Mouse (Mus musculus) heart, postnatal 0 days (tissue): ENCODE data around the gene Rnf223. TPM values are rescaled to one million over a fixed set of nuclear protein-coding genes. Genes with fewer than 3 reads are reported as not detected.

Experiments used
- ATAC-seq: fragments of 200-750 bp; cut with Nextera tagmentation; 2 replicates; pipeline ENCODE4 v1.8.0; 2017; ENCODE audit warnings: low read depth, moderate number of reproducible peaks, moderate library complexity; ENCODE audit not compliant: insufficient read depth
- DNase-seq: peaks from one replicate; pipeline ENCODE4 v3.0.0-alpha.2; 2016; ENCODE audit warnings: low spot score
- H3K27ac ChIP-seq: fragments of 300-500 bp; sonication (generic); 2 replicates; pipeline ENCODE4 v1.5.1; 2014; ENCODE audit warnings: low read depth, mild to moderate bottlenecking
- H3K27me3 ChIP-seq: fragments of 300-500 bp; sonication (generic); 2 replicates; pipeline ENCODE4 v1.6.1; 2014; ENCODE audit warnings: low read length, mixed read lengths; ENCODE audit not compliant: control insufficient read depth, insufficient read depth
- H3K36me3 ChIP-seq: fragments of 300-500 bp; sonication (generic); replicated peaks from 2 replicates; pipeline ENCODE4 v1.6.1; 2014; ENCODE audit warnings: low read length, mixed read lengths; ENCODE audit not compliant: control insufficient read depth, insufficient read depth
- H3K4me1 ChIP-seq: fragments of 300-500 bp; sonication (generic); 2 replicates; pipeline ENCODE4 v1.6.1; 2014; ENCODE audit warnings: antibody characterized with exemption; ENCODE audit not compliant: control insufficient read depth, insufficient read depth
- H3K4me2 ChIP-seq: fragments of 300-500 bp; sonication (generic); 2 replicates; pipeline ENCODE4 v1.6.1; 2014; ENCODE audit warnings: low read depth, mild to moderate bottlenecking, low read length, moderate library complexity
- H3K4me3 ChIP-seq: fragments of 300-500 bp; sonication (generic); 2 replicates; pipeline ENCODE4 v1.5.1; 2014; ENCODE audit warnings: low read depth, low read length
- H3K9ac ChIP-seq: fragments of 300-500 bp; sonication (generic); replicated peaks from 2 replicates; pipeline ENCODE4 v1.6.1; 2014; ENCODE audit warnings: low read depth, low read length, mixed read lengths
- H3K9me3 ChIP-seq: fragments of 300-500 bp; sonication (generic); replicated peaks from 2 replicates; pipeline ENCODE4 v1.6.1; 2016; ENCODE audit warnings: low read length; ENCODE audit not compliant: control insufficient read depth
- CTCF ChIP-seq: IDR thresholded peaks from 2 replicates; pipeline ENCODE4 v1.5.1; 2016; ENCODE audit warnings: antibody characterized with exemption, control low read depth, low read depth
- EP300 ChIP-seq: IDR thresholded peaks from 2 replicates; pipeline ENCODE4 v1.6.1; 2016; ENCODE audit warnings: antibody characterized with exemption, low read depth
- WGBS: fragments of 180-500 bp; shearing (Covaris S2); extraction: QIAGEN DNeasy Blood & Tissue Kit; methylation state at CpG from one replicate; pipeline ENCODE4 v1.1.7; 2014; 5-methylcytosine and 5-hydroxymethylcytosine counted together
- polyA plus RNA-seq: library from polyadenylated mRNA; unstranded; fragments of >200 nt; fragmentation: Nextera tagmentation; extraction: Ambion mirVana; gene quantifications from 2 replicates; pipeline ENCODE4 v1.2.1, GENCODE M21; 2015
- total RNA-seq: library from RNA; depleted of rRNA; stranded (reverse); fragments of >200 nt; gene quantifications from 2 replicates; pipeline ENCODE4 v1.2.3, GENCODE M21; 2014; ENCODE audit warnings: low replicate concordance

Gene Rnf223
- total and polyA plus RNA-seq, 2 experiments from 2014 or later = not detected

GRCm38 (mm10) chr4:156097770-156098366, 32.4 kb upstream of the Rnf223 start:
- Histone ChIP-seq H3K9me3 (no peaks in the 10 kb centered on the region), H3K36me3 (no peaks in the 10 kb centered on the region), H3K27me3 (no peaks in the 10 kb centered on the region), H3K9ac (no peak overlapping the region), H3K4me1 (no peaks in the 10 kb centered on the region), H3K4me3 (no peak overlapping the region), H3K27ac (no peak overlapping the region), H3K4me2 (no peak overlapping the region)
- DNase-seq (no peak), ATAC-seq (0 out of 2 replicates have a peak, but pooled peaks have one; percentile 17)
- TF ChIP-seq EP300 = no peak
- no peak for TF ChIP-seq CTCF
- 55% methylated on average over 9 of the region's 9 CpGs for WGBS

GRCm38 (mm10) chr4:156099427-156099826, 30.9 kb upstream of the Rnf223 start:
- 72% methylated on average over 6 of the region's 6 CpGs for WGBS
- no peak overlapping the region for H3K9ac ChIP-seq

GRCm38 (mm10) chr4:156100501-156100900, 29.8 kb upstream of the Rnf223 start:
- Histone ChIP-seq H3K27ac (no peak overlapping the region), H3K4me2 (no peak overlapping the region), H3K4me3 (no peak overlapping the region), H3K9me3 (no peaks in the 10 kb centered on the region), H3K4me1 (no peaks in the 10 kb centered on the region), H3K36me3 (no peaks in the 10 kb centered on the region), H3K27me3 (no peaks in the 10 kb centered on the region), H3K9ac (no peak overlapping the region)
- DNase-seq (no peak), ATAC-seq (no peak)
- WGBS = 79% methylated on average over 5 of the region's 5 CpGs
- TF ChIP-seq EP300 (no peak), CTCF (no peak)

More at GRCm38 (mm10) chr4:156099427-156099826, 30.9 kb upstream of the Rnf223 start:
- H3K27me3 ChIP-seq = no peaks in the 10 kb centered on the region
- no peak overlapping the region for H3K4me3 ChIP-seq
- TF ChIP-seq EP300 = no peak
- TF ChIP-seq CTCF = no peak
- no peak overlapping the region for H3K4me2 ChIP-seq
- ATAC-seq (no peak), DNase-seq (no peak)
- no peaks in the 10 kb centered on the region for H3K36me3 ChIP-seq
- H3K27ac ChIP-seq = no peak overlapping the region
- no peaks in the 10 kb centered on the region for H3K9me3 ChIP-seq
- no peaks in the 10 kb centered on the region for H3K4me1 ChIP-seq

- Histone ChIP-seq H3K4me1 (no peaks in the 10 kb centered on the region), H3K36me3 (no peaks in the 10 kb centered on the region), H3K27ac (no peak overlapping the region), H3K9ac (no peak overlapping the region), H3K4me3 (no peak overlapping the region), H3K27me3 (no peaks in the 10 kb centered on the region), H3K4me2 (no peak overlapping the region), H3K9me3 (no peaks in the 10 kb centered on the region)
- TF ChIP-seq EP300 = no peak
- TF ChIP-seq CTCF = peak; percentile 26; the same call in 1 of the 2 replicates
- DNase-seq = no peak
- no peak for ATAC-seq
- WGBS = 42% methylated on average over 3 of the region's 3 CpGs
Observed at GRCm38 (mm10) chr4:156101481-156101903, 28.8 kb upstream of the Rnf223 start.

- no peaks in the 10 kb centered on the region for H3K4me1 ChIP-seq
- no peak overlapping the region for H3K9ac ChIP-seq
- WGBS = 46% methylated on average over 4 of the region's 4 CpGs
- no peak overlapping the region for H3K4me2 ChIP-seq
- H3K4me3 ChIP-seq = no peak overlapping the region
- no peaks in the 10 kb centered on the region for H3K27me3 ChIP-seq
- DNase-seq (no peak), ATAC-seq (no peak)
- no peaks in the 10 kb centered on the region for H3K9me3 ChIP-seq
- H3K36me3 ChIP-seq = no peaks in the 10 kb centered on the region
- no peak for TF ChIP-seq CTCF
- no peak for TF ChIP-seq EP300
- no peak overlapping the region for H3K27ac ChIP-seq
Observed at GRCm38 (mm10) chr4:156103342-156103741, 27.0 kb upstream of the Rnf223 start.
